Mouse (Mus musculus): ENCODE results near the gene Cdkl3. TPM values are rescaled to one million over a fixed set of nuclear protein-coding genes. Genes with fewer than 3 reads are reported as not detected.

The Cdkl3 gene
- total RNA-seq, 2 experiments from 2014 or later = 13.6 to 13.7 TPM

GRCm38 (mm10) chr11:52035905-52036304 is 31.9 kb downstream of the Cdkl3 start:
- no peak for TF ChIP-seq CTCF (conservative IDR thresholded peaks at IDR 0.05)
- H3K4me3 ChIP-seq = no peak overlapping the region
- DNase-seq (ENCODE audit: low spot score in 2 of 2) = no peak
- H3K27ac ChIP-seq = no peak overlapping the region

- no peak overlapping the region for H3K4me3 ChIP-seq
- no peak for DNase-seq (ENCODE audit: low spot score in 2 of 2)
- no peak overlapping the region for H3K27ac ChIP-seq
- TF ChIP-seq CTCF (conservative IDR thresholded peaks at IDR 0.05) = no peak
Measured at GRCm38 (mm10) chr11:52037659-52038058, 33.6 kb downstream of the Cdkl3 start.

- no peak overlapping the region for H3K4me3 ChIP-seq
- peak; percentile 66 for TF ChIP-seq CTCF (conservative IDR thresholded peaks at IDR 0.05)
Measured at GRCm38 (mm10) chr11:52043224-52043623, 39.2 kb downstream of the Cdkl3 start.

DNA sequence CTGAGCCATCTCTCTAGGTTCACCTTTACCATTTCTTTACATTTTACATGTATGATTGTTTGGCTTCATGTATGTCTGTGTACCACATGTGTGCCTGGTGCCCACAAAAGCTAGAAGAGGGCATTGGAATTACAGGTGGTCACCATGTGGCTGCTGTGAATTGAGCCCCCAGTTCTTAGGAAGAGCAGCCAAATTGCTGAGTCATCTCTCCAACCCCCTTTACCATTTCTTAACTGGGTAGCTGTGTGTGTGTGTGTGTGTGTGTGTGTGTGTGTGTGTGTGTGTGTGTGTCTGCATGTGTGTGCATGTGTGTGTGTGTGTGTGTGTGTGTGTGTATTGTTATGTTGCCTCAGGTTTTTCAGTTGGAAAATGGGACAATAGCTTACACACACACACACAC is 40.1 kb downstream of the Cdkl3 start:
- Histone ChIP-seq H3K4me3 (no peak overlapping the region), H3K27ac (no peak overlapping the region)
- no peak for DNase-seq (ENCODE audit: low spot score in 2 of 2)
- TF ChIP-seq CTCF (conservative IDR thresholded peaks at IDR 0.05) = no peak

More at GRCm38 (mm10) chr11:52043224-52043623, 39.2 kb downstream of the Cdkl3 start:
- DNase-seq (ENCODE audit: low spot score in 2 of 2) = no peak
- H3K27ac ChIP-seq = no peak overlapping the region

DNA sequence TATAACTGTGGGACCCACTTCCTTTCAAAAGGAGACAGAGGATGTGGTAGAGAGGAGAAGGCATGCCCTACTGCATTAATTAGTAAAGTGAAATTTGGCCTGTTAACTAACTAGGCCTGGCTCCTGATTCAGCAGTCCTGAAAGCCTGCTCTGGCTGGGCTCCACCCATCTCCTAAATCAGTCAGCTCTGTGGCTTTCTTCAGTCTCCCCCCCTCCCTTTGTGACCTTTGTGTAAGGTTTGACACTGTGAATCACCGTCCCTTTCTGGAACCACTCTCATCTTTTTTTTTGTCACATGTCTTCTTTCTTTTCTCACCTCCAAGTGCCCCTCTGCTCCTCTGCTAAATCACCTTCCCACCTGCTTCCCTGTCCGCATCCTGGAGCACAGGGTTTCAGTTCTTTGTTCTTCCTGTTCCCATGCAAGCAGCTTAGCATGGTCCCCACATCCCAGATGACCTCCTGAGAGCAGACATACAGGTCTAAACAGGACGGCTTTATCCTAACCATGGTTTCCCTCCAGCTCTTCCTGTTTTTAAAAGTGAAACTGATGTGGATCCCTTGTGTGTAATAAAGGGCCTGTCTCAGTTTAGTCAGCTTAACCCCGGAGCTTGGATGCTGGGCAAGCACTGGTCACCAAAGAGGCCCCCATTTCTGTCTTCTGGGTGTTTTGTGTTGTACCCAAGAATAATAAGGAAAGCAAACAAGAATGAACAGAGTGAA is 42.6 kb downstream of the Cdkl3 start:
- DNase-seq (ENCODE audit: low spot score in 2 of 2) = no peak
- TF ChIP-seq CTCF (conservative IDR thresholded peaks at IDR 0.05) = no peak
- H3K27ac ChIP-seq = no peak overlapping the region
- H3K4me3 ChIP-seq = no peak overlapping the region

DNA sequence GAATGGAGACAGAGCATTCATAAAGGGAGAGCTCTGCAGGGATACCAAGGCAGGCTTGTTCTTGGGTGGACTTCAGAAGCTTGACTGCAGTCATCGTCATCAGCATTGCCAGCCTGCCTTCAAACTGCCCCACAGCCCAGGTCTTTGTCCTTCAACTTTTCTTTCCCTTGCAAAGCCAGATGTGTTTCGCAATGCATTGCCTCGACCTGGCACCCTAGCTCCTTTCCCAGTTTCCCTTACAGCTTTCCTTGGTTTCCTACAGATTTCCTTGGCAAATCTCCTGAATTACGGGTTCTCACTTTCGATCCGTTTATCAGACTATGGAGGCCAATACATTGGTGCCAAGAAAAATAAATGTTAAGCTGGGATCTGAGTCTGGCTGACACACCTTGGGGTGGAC is 49.4 kb downstream of the Cdkl3 start:
- no peak for TF ChIP-seq CTCF (conservative IDR thresholded peaks at IDR 0.05)

DNA sequence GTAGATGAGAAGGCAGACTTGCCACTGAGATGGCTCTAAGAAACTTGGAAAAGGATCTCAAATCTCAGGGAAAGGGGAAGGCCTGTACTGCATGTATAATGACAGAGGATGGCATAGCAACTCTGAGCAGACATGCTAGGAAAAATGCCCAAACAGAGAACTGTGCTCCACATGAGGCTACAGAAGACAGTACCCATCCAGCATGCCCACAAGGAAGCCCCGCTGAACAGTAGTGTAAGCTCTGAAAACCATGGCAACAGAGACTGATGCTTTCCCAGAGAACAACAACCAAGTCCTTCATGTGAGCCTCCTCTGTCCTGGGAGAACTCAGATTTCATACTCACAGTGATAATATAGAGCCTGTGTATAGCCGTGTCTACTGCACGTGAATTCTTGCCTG is 50.7 kb downstream of the Cdkl3 start:
- Histone ChIP-seq H3K27ac (no peak overlapping the region), H3K4me3 (no peak overlapping the region)
- no peak for TF ChIP-seq CTCF (conservative IDR thresholded peaks at IDR 0.05)
- DNase-seq (ENCODE audit: low spot score in 2 of 2) = no peak

More for the DNA sequence above, 49.4 kb downstream of the Cdkl3 start:
- no peak overlapping the region for H3K4me3 ChIP-seq
- H3K27ac ChIP-seq = no peak overlapping the region
- DNase-seq (ENCODE audit: low spot score in 2 of 2) = no peak

GRCm38 (mm10) chr11:52056198-52056597 is 52.2 kb downstream of the Cdkl3 start:
- H3K27ac ChIP-seq = no peak overlapping the region
- no peak for DNase-seq (ENCODE audit: low spot score in 2 of 2)
- H3K4me3 ChIP-seq = no peak overlapping the region
- no peak for TF ChIP-seq CTCF (conservative IDR thresholded peaks at IDR 0.05)

- Histone ChIP-seq H3K4me3 (no peak overlapping the region), H3K27ac (no peak overlapping the region)
- TF ChIP-seq CTCF (conservative IDR thresholded peaks at IDR 0.05) = no peak
- no peak for DNase-seq (ENCODE audit: low spot score in 2 of 2)
Measured at GRCm38 (mm10) chr11:52059001-52059400, 55.0 kb downstream of the Cdkl3 start.

DNA sequence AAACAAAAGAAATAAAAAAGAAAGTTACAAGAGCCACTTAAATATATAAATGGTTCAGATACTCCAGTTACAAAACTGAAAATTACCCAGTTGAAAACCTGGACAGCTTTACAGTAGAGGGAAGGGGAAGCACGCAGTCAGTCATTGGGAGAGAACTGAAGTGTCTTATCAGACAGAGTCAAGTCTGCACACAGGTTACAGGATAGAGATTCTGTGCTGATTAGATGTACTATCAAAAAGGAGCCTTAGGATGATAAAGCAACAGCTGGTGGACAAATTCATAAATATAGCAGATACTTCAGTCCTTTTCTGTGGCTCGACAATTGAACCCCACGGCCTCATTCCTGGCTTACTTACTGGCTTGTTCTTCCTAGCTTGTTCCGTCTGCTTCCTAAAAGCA is 56.3 kb downstream of the Cdkl3 start:
- no peak overlapping the region for H3K4me3 ChIP-seq
- H3K27ac ChIP-seq = no peak overlapping the region
- no peak for DNase-seq (ENCODE audit: low spot score in 2 of 2)
- TF ChIP-seq CTCF (conservative IDR thresholded peaks at IDR 0.05) = no peak

DNA sequence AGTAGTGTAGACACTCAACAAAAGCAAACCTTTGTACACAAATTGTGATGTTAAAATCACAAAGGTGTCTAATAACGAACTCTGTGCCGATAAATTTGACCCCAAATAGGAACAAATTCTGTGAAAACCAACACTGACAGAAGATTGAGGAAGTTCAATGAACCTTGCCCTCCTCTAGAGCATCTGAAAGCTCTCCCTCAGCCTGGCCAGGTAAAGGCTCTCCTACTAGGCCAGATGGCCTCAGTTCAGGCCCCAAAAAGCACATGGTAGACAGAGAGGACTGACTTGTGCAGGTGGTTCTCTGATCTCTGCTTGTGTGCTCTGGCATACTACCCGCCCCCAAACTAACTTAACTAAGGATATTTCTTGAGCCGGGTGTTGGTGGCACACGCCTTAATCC is 58.4 kb downstream of the Cdkl3 start:
- no peak overlapping the region for H3K27ac ChIP-seq
- DNase-seq (ENCODE audit: low spot score in 2 of 2) = no peak
- no peak overlapping the region for H3K4me3 ChIP-seq
- no peak for TF ChIP-seq CTCF (conservative IDR thresholded peaks at IDR 0.05)

- no peak overlapping the region for H3K27ac ChIP-seq
- peak; percentile 49 for TF ChIP-seq CTCF (conservative IDR thresholded peaks at IDR 0.05)
- H3K4me3 ChIP-seq = no peak overlapping the region
- no peak for DNase-seq (ENCODE audit: low spot score in 2 of 2)
Measured at GRCm38 (mm10) chr11:52064398-52064797, 60.4 kb downstream of the Cdkl3 start.

- no peak overlapping the region for H3K27ac ChIP-seq
Measured at GRCm38 (mm10) chr11:52065841-52066240, 61.8 kb downstream of the Cdkl3 start.

DNA sequence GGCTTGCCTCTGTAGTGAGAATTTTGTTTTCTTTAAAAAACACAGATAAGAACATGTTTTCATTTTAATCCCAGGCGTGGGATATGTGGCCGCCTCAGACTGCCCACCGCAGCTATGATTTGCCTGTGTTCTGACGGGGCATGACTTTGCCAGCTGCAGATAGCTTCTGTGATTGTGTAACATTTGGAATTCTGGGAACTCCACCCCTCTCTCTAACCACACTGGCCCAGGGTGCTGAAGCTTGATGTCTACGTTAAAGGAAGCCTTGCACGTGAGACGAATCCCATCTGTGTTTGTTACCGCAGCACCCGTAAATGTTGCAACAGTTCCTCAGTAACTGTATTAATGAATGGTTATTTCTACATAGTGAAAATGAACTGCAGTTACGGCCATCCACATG is 67.7 kb downstream of the Cdkl3 start:
- Histone ChIP-seq H3K27ac (no peak overlapping the region), H3K4me3 (no peak overlapping the region)
- no peak for TF ChIP-seq CTCF (conservative IDR thresholded peaks at IDR 0.05)
- no peak for DNase-seq (ENCODE audit: low spot score in 2 of 2)

More at GRCm38 (mm10) chr11:52065841-52066240, 61.8 kb downstream of the Cdkl3 start:
- H3K4me3 ChIP-seq = no peak overlapping the region
- TF ChIP-seq CTCF (conservative IDR thresholded peaks at IDR 0.05) = no peak
- no peak for DNase-seq (ENCODE audit: low spot score in 2 of 2)
